Mouse (Mus musculus): ENCODE results near the gene Pctp. TPM values are rescaled to one million over a fixed set of nuclear protein-coding genes. Genes with fewer than 3 reads are reported as not detected.

Gene Pctp
- polyA plus RNA-seq, 1 experiment from 2014 or later = 26.2 TPM

GRCm38 (mm10) chr11:90029841-90030398 is 27.2 kb upstream of the Pctp start, which contains the start of gene Tmem100:
Tmem100 (plus strand) TSS chr11:90030348.
- peak within 1 kb of the TSS; percentile 54 for H3K4me3 ChIP-seq
- 38% methylated on average over 13 of the region's 13 CpGs for WGBS
- peak within 1 kb of the TSS; percentile 29 for H3K27ac ChIP-seq
- peaks cover 21% of the 10 kb centered on the region; the same call in 1 of the 2 replicates for H3K4me1 ChIP-seq
- H3K27me3 ChIP-seq (ENCODE audit: insufficient read depth, poor library complexity, severe bottlenecking) = peaks cover 35% of the 10 kb centered on the region
- peak; percentile 25 for DNase-seq (ENCODE audit: low spot score)
- no peaks in the 10 kb centered on the region for H3K9me3 ChIP-seq
- no peaks in the 10 kb centered on the region; the same call in 1 of the 2 replicates for H3K36me3 ChIP-seq

- Histone ChIP-seq H3K27me3 (ENCODE audit: insufficient read depth, poor library complexity, severe bottlenecking) (peaks cover 35% of the 10 kb centered on the region), H3K4me1 (peaks cover 21% of the 10 kb centered on the region; the same call in 1 of the 2 replicates), H3K9me3 (no peaks in the 10 kb centered on the region), H3K4me3 (peak overlapping the region; percentile 33), H3K36me3 (no peaks in the 10 kb centered on the region), H3K27ac (peak overlapping the region; percentile 29; the same call in 1 of the 2 replicates)
- WGBS = 39% methylated on average over 10 of the region's 10 CpGs
- peak; percentile 19 for DNase-seq (ENCODE audit: low spot score)
Observed at GRCm38 (mm10) chr11:90029354-90029753, 26.7 kb upstream of the Pctp start.

GRCm38 (mm10) chr11:90028746-90029145 is 26.1 kb upstream of the Pctp start:
- Histone ChIP-seq H3K9me3 (no peaks in the 10 kb centered on the region), H3K4me3 (no peak overlapping the region), H3K27me3 (ENCODE audit: insufficient read depth, poor library complexity, severe bottlenecking) (peaks cover 35% of the 10 kb centered on the region), H3K4me1 (peaks cover 21% of the 10 kb centered on the region; the same call in 1 of the 2 replicates), H3K36me3 (no peaks in the 10 kb centered on the region), H3K27ac (no peak overlapping the region)
- peak; percentile 71 for DNase-seq (ENCODE audit: low spot score)
- WGBS = 92% methylated on average over 8 of the region's 8 CpGs

GRCm38 (mm10) chr11:90027216-90027615 is 24.5 kb upstream of the Pctp start:
- H3K4me1 ChIP-seq = peaks cover 12% of the 10 kb centered on the region; the same call in 1 of the 2 replicates
- no peak overlapping the region for H3K4me3 ChIP-seq
- DNase-seq (ENCODE audit: low spot score) = peak; percentile 20
- WGBS = 55% methylated on average over 7 of the region's 7 CpGs
- H3K27me3 ChIP-seq (ENCODE audit: insufficient read depth, poor library complexity, severe bottlenecking) = peaks cover 33% of the 10 kb centered on the region
- no peaks in the 10 kb centered on the region for H3K36me3 ChIP-seq
- H3K27ac ChIP-seq = no peak overlapping the region
- no peaks in the 10 kb centered on the region for H3K9me3 ChIP-seq

GRCm38 (mm10) chr11:90026802-90027174 is 24.1 kb upstream of the Pctp start:
- Histone ChIP-seq H3K27ac (no peak overlapping the region), H3K4me1 (peaks cover 12% of the 10 kb centered on the region; the same call in 1 of the 2 replicates), H3K4me3 (no peak overlapping the region), H3K9me3 (no peaks in the 10 kb centered on the region), H3K27me3 (ENCODE audit: insufficient read depth, poor library complexity, severe bottlenecking) (peaks cover 29% of the 10 kb centered on the region), H3K36me3 (no peaks in the 10 kb centered on the region)
- no peak for DNase-seq (ENCODE audit: low spot score)
- 81% methylated on average over 5 of the region's 5 CpGs for WGBS

GRCm38 (mm10) chr11:90025891-90026801 is 23.5 kb upstream of the Pctp start:
- Histone ChIP-seq H3K9me3 (no peaks in the 10 kb centered on the region), H3K27me3 (ENCODE audit: insufficient read depth, poor library complexity, severe bottlenecking) (peaks cover 23% of the 10 kb centered on the region), H3K4me1 (peaks cover 12% of the 10 kb centered on the region; the same call in 1 of the 2 replicates), H3K36me3 (no peaks in the 10 kb centered on the region), H3K27ac (no peak overlapping the region), H3K4me3 (no peak overlapping the region)
- no peak for DNase-seq (ENCODE audit: low spot score)
- WGBS = 69% methylated on average over 14 of the region's 14 CpGs

GRCm38 (mm10) chr11:90019161-90019560 is 16.5 kb upstream of the Pctp start:
- Histone ChIP-seq H3K27me3 (ENCODE audit: insufficient read depth, poor library complexity, severe bottlenecking) (peaks cover 4% of the 10 kb centered on the region; the same call in 1 of the 2 replicates), H3K4me3 (no peak overlapping the region), H3K4me1 (no peaks in the 10 kb centered on the region), H3K9me3 (no peaks in the 10 kb centered on the region), H3K36me3 (no peaks in the 10 kb centered on the region), H3K27ac (no peak overlapping the region)
- 21% methylated on average over 7 of the region's 7 CpGs for WGBS
- DNase-seq (ENCODE audit: low spot score) = no peak

- WGBS = 61% methylated on average over 7 of the region's 7 CpGs
- H3K27ac ChIP-seq = no peak overlapping the region
- peak; percentile 64 for DNase-seq (ENCODE audit: low spot score)
Observed at GRCm38 (mm10) chr11:90015281-90015680, 12.6 kb upstream of the Pctp start.

GRCm38 (mm10) chr11:90013657-90014056 is 11.0 kb upstream of the Pctp start:
- H3K27me3 ChIP-seq (ENCODE audit: insufficient read depth, poor library complexity, severe bottlenecking) = 0 out of 2 replicates have a peak, but pooled peaks cover 3% of the 10 kb centered on the region
- H3K4me1 ChIP-seq = no peaks in the 10 kb centered on the region
- peak; percentile 59 for DNase-seq (ENCODE audit: low spot score)
- no peaks in the 10 kb centered on the region for H3K9me3 ChIP-seq
- no peak overlapping the region for H3K27ac ChIP-seq
- 85% methylated on average over 6 of the region's 6 CpGs for WGBS
- no peak overlapping the region for H3K4me3 ChIP-seq
- H3K36me3 ChIP-seq = no peaks in the 10 kb centered on the region

More at GRCm38 (mm10) chr11:90015281-90015680, 12.6 kb upstream of the Pctp start:
- H3K36me3 ChIP-seq = no peaks in the 10 kb centered on the region
- 0 out of 2 replicates have a peak, but pooled peaks cover 4% of the 10 kb centered on the region for H3K27me3 ChIP-seq (ENCODE audit: insufficient read depth, poor library complexity, severe bottlenecking)
- no peaks in the 10 kb centered on the region for H3K4me1 ChIP-seq
- no peaks in the 10 kb centered on the region for H3K9me3 ChIP-seq
- no peak overlapping the region for H3K4me3 ChIP-seq

- Histone ChIP-seq H3K27me3 (ENCODE audit: insufficient read depth, poor library complexity, severe bottlenecking) (no peaks in the 10 kb centered on the region), H3K27ac (no peak overlapping the region), H3K4me3 (no peak overlapping the region), H3K9me3 (no peaks in the 10 kb centered on the region), H3K4me1 (no peaks in the 10 kb centered on the region), H3K36me3 (no peaks in the 10 kb centered on the region)
- DNase-seq (ENCODE audit: low spot score) = no peak
- 47% methylated on average over 7 of the region's 7 CpGs for WGBS
Observed at GRCm38 (mm10) chr11:90007791-90008531, 5.3 kb upstream of the Pctp start.

GRCm38 (mm10) chr11:90006111-90006510 is 3.4 kb upstream of the Pctp start:
- H3K4me3 ChIP-seq = no peak overlapping the region
- no peaks in the 10 kb centered on the region for H3K9me3 ChIP-seq
- H3K4me1 ChIP-seq = peaks cover 10% of the 10 kb centered on the region; the same call in 1 of the 2 replicates
- H3K36me3 ChIP-seq = no peaks in the 10 kb centered on the region
- H3K27ac ChIP-seq = no peak overlapping the region
- no peak for DNase-seq (ENCODE audit: low spot score)
- WGBS = 35% methylated on average over 4 of the region's 4 CpGs
- no peaks in the 10 kb centered on the region for H3K27me3 ChIP-seq (ENCODE audit: insufficient read depth, poor library complexity, severe bottlenecking)

GRCm38 (mm10) chr11:90003386-90003785 is 692 bp upstream of the Pctp start:
- no peaks in the 10 kb centered on the region for H3K9me3 ChIP-seq
- no peak overlapping the region for H3K27ac ChIP-seq
- H3K27me3 ChIP-seq (ENCODE audit: insufficient read depth, poor library complexity, severe bottlenecking) = no peaks in the 10 kb centered on the region
- no peaks in the 10 kb centered on the region for H3K36me3 ChIP-seq
- WGBS = 90% methylated on average over 4 of the region's 4 CpGs
- DNase-seq (ENCODE audit: low spot score) = peak; percentile 19
- H3K4me3 ChIP-seq = no peak overlapping the region
- peaks cover 10% of the 10 kb centered on the region; the same call in 1 of the 2 replicates for H3K4me1 ChIP-seq
